Mouse (Mus musculus): Measurements from ENCODE around the gene Adamts14. TPM values are rescaled to one million over a fixed set of nuclear protein-coding genes. Genes with fewer than 3 reads are reported as not detected.

The Adamts14 gene
- total RNA-seq (2021) = 1 to 10 TPM; 1.2 to 1.4 TPM
- long read RNA-seq, partial matches to known transcripts = 0 of 1 reads
- long read RNA-seq, other reads (novel, unspliced or antisense) = 1 of 1 reads

- no peak for DNase-seq (ENCODE audit: low spot score in 2 of 2)
These were observed at the start of gene Adamts14 for GRCm38 (mm10) chr10:61273081-61273843. TSS of gene Adamts14 (minus strand) at chr10:61273438.

- DNase-seq (ENCODE audit: low spot score in 2 of 2) = no peak
These were observed 45.3 kb upstream of the Adamts14 start for GRCm38 (mm10) chr10:61318527-61318926.

GRCm38 (mm10) chr10:61315324-61315880 lies 42.2 kb upstream of the Adamts14 start:
- DNase-seq (ENCODE audit: low spot score in 2 of 2) = no peak

- no peak for DNase-seq (ENCODE audit: low spot score in 2 of 2)
These were observed 40.5 kb upstream of the Adamts14 start for GRCm38 (mm10) chr10:61313750-61314149.

GRCm38 (mm10) chr10:61312754-61313153 lies 39.5 kb upstream of the Adamts14 start:
- DNase-seq (ENCODE audit: low spot score in 2 of 2) = no peak

- no peak for DNase-seq (ENCODE audit: low spot score in 2 of 2)
These were observed 38.9 kb upstream of the Adamts14 start for GRCm38 (mm10) chr10:61312159-61312558.

- DNase-seq (ENCODE audit: low spot score in 2 of 2) = no peak
These were observed 35.6 kb upstream of the Adamts14 start for GRCm38 (mm10) chr10:61308706-61309320.

GRCm38 (mm10) chr10:61305928-61306590 lies 32.8 kb upstream of the Adamts14 start:
- DNase-seq (ENCODE audit: low spot score in 2 of 2) = no peak

GRCm38 (mm10) chr10:61304046-61304445 lies 30.8 kb upstream of the Adamts14 start:
- DNase-seq (ENCODE audit: low spot score in 2 of 2) = no peak

- DNase-seq (ENCODE audit: low spot score in 2 of 2) = no peak
These were observed 27.8 kb upstream of the Adamts14 start for GRCm38 (mm10) chr10:61300996-61301395.

GRCm38 (mm10) chr10:61297477-61297876 lies 24.2 kb upstream of the Adamts14 start, which contains the start of gene Prf1:
TSS of gene Prf1 (plus strand) at chr10:61297833.
- DNase-seq (ENCODE audit: low spot score in 2 of 2) = no peak

GRCm38 (mm10) chr10:61296713-61297445 lies 23.6 kb upstream of the Adamts14 start:
- DNase-seq (ENCODE audit: low spot score in 2 of 2) = no peak

- peak; percentile 26 to 43 for DNase-seq (ENCODE audit: low spot score in 2 of 2)
These were observed 21.0 kb upstream of the Adamts14 start for GRCm38 (mm10) chr10:61294242-61294641.

- no peak for DNase-seq (ENCODE audit: low spot score in 2 of 2)
These were observed 17.2 kb upstream of the Adamts14 start for GRCm38 (mm10) chr10:61290479-61290878.

- DNase-seq (ENCODE audit: low spot score in 2 of 2) = no peak
These were observed 16.8 kb upstream of the Adamts14 start for GRCm38 (mm10) chr10:61290016-61290415.

GRCm38 (mm10) chr10:61286246-61286645 lies 13.0 kb upstream of the Adamts14 start:
- DNase-seq (ENCODE audit: low spot score in 2 of 2) = no peak

- no peak for DNase-seq (ENCODE audit: low spot score in 2 of 2)
These were observed 12.0 kb upstream of the Adamts14 start for GRCm38 (mm10) chr10:61285271-61285670.

GRCm38 (mm10) chr10:61284309-61284708 lies 11.1 kb upstream of the Adamts14 start:
- no peak for DNase-seq (ENCODE audit: low spot score in 2 of 2)

- DNase-seq (ENCODE audit: low spot score in 2 of 2) = no peak
These were observed 7.9 kb upstream of the Adamts14 start for GRCm38 (mm10) chr10:61281115-61281514.

GRCm38 (mm10) chr10:61277918-61278674 lies 4.9 kb upstream of the Adamts14 start:
- no peak for DNase-seq (ENCODE audit: low spot score in 2 of 2)
